10 mouse cellular contexts compared by ENCODE assay signal in genomic region chr12:82333999-82334398, GRCm38 (mm10).
DNase-seq lines count a peak whose midpoint lies in the region; ATAC-seq and TF ChIP-seq lines count a peak whose summit lies in the region.
"Had no signal": no experiment of that assay in that cellular context is flagged by ENCODE, and none has a peak within 500 bp of the region (broad histone marks: within the 10 kb centered on the region; RNA-seq: fewer than 3 reads in every experiment).

No protein-coding gene starts in this region.

- H3K27ac ChIP-seq in cerebellum, adult 2 months (ENCODE audit: insufficient read depth, low read length): 0 out of 2 replicates have a peak overlapping the region, but pooled peaks have one; percentile 47
- peak overlapping the region; percentile 59; the same call in 1 of the 2 replicates for H3K27ac ChIP-seq in kidney, adult 2 months (ENCODE audit: insufficient read depth, low read depth, low read length)

- no peak for TF ChIP-seq CTCF in cerebellum, adult 2 months (IDR thresholded peaks at IDR 0.05; ENCODE audit: borderline replicate concordance, insufficient read depth, low read depth, low read length)
- no peak for TF ChIP-seq CTCF in kidney, adult 2 months (conservative IDR thresholded peaks at IDR 0.05; ENCODE audit: insufficient read depth, insufficient read length, low read depth, low read length)

- no peak overlapping the region for H3K4me3 ChIP-seq in cerebellum, adult 2 months (replicated peaks; ENCODE audit: insufficient read depth, low read depth, low read length)
- no peak overlapping the region for H3K4me3 ChIP-seq in kidney, adult 2 months (ENCODE audit: insufficient read depth, low read depth, low read length)

- no peak for TF ChIP-seq POLR2A in cerebellum, adult 2 months (IDR thresholded peaks at IDR 0.05; ENCODE audit: borderline replicate concordance, insufficient read depth, low read length)
- no peak for TF ChIP-seq POLR2A in kidney, adult 2 months (IDR thresholded peaks at IDR 0.05; ENCODE audit: low read depth, low read length)

- 25% methylated on average over 5 of the region's 5 CpGs for WGBS in cerebellum, adult 2 months
- WGBS in kidney, adult 2 months: 44% methylated on average over 5 of the region's 5 CpGs

- no peaks in the 10 kb centered on the region for H3K27me3 ChIP-seq in cerebellum, adult 2 months (ENCODE audit: control insufficient read depth, insufficient read depth, low read length)
- no peaks in the 10 kb centered on the region for H3K27me3 ChIP-seq in kidney, adult 2 months (replicated peaks; ENCODE audit: control insufficient read depth, insufficient read depth, low read length)

- peaks cover 10% of the 10 kb centered on the region for H3K4me1 ChIP-seq in cerebellum, adult 2 months (ENCODE audit: control insufficient read depth, insufficient read depth, low read length)
- peaks cover 37% of the 10 kb centered on the region for H3K4me1 ChIP-seq in kidney, adult 2 months (ENCODE audit: control insufficient read depth, insufficient read depth, low read length)

- no peaks in the 10 kb centered on the region for H3K36me3 ChIP-seq in kidney, adult 2 months (ENCODE audit: control insufficient read depth, insufficient read depth, low read length)

- intact Hi-C loops in gastrocnemius, postnatal 14 days (cut with DNase I; ENCODE audit: low total_unique reads): no loop called here

- no peak for ATAC-seq in cerebellum, adult (ENCODE audit: insufficient number of reproducible peaks, low FRiP score, low TSS enrichment)

- peak in 1 of 2 experiments; percentile 38 for DNase-seq in cerebellum, adult 2 months
- peak; percentile 27 for DNase-seq in kidney, adult 2 months
- DNase-seq in kidney, postnatal 25 days: no peak
- peak; percentile 20 for DNase-seq in CD4-positive, CD25-positive, alpha-beta regulatory T cell, adult 2 months (ENCODE audit: low read depth, low spot score)
- DNase-seq in hindlimb bud, embryonic 11.5 days (ENCODE audit: extremely low spot score, low read depth, low spot score): peak; percentile 41
- no peak for DNase-seq in gastrocnemius, postnatal 14 days
- no peak for DNase-seq in testis, postnatal 10 days (ENCODE audit: low spot score)
- DNase-seq: embryo, embryonic 11 days; thymus, postnatal 14 days had no signal

Comparison
In these comparisons a context has a peak if more than half of its experiments do, and no peak if none do; other contexts are left out.
1. DNase-seq: peak in kidney, adult 2 months (single experiment), CD4-positive, CD25-positive, alpha-beta regulatory T cell, adult 2 months (single experiment) and hindlimb bud, embryonic 11.5 days (single experiment); none in kidney, postnatal 25 days (0 of 2), gastrocnemius, postnatal 14 days (single experiment) and testis, postnatal 10 days (single experiment).